Mouse (Mus musculus): Measurements from ENCODE around the gene Chrm3. TPM values are rescaled to one million over a fixed set of nuclear protein-coding genes. Genes with fewer than 3 reads are reported as not detected.

The Chrm3 gene
- polyA plus RNA-seq, 1 experiment = not detected

GRCm38 (mm10) chr13:10044084-10044483 lies 316.6 kb downstream of the Chrm3 start:
- H3K27me3 ChIP-seq (ENCODE audit: control insufficient read depth, insufficient read depth, low read length, poor library complexity, severe bottlenecking) = no peaks in the 10 kb centered on the region; the same call in 1 of the 2 replicates
- no peak for TF ChIP-seq EP300 (IDR thresholded peaks at IDR 0.05; ENCODE audit: insufficient read depth, low read depth, low read length)
- no peak for TF ChIP-seq POLR2A (IDR thresholded peaks at IDR 0.05; ENCODE audit: insufficient read depth, low read length)
- no peak for TF ChIP-seq CTCF (IDR thresholded peaks at IDR 0.05; ENCODE audit: low read depth, low read length)
- no peaks in the 10 kb centered on the region for H3K36me3 ChIP-seq (ENCODE audit: control insufficient read depth, insufficient read depth, low read length, poor library complexity, severe bottlenecking)
- no peak overlapping the region for H3K27ac ChIP-seq (ENCODE audit: insufficient read depth, low read length)
- no peak overlapping the region for H3K9ac ChIP-seq (ENCODE audit: low read depth, poor library complexity, severe bottlenecking)
- no peaks in the 10 kb centered on the region for H3K4me1 ChIP-seq (ENCODE audit: control insufficient read depth, insufficient read depth, low read length)
- H3K9me3 ChIP-seq (replicated peaks; ENCODE audit: control insufficient read depth, insufficient read depth, low read length, poor library complexity, severe bottlenecking) = no peaks in the 10 kb centered on the region
- H3K4me3 ChIP-seq (ENCODE audit: low read depth, low read length) = no peak overlapping the region

GRCm38 (mm10) chr13:10033570-10034399 lies 326.9 kb downstream of the Chrm3 start:
- TF ChIP-seq EP300 (IDR thresholded peaks at IDR 0.05; ENCODE audit: insufficient read depth, low read depth, low read length) = no peak
- TF ChIP-seq POLR2A (IDR thresholded peaks at IDR 0.05; ENCODE audit: insufficient read depth, low read length) = no peak
- TF ChIP-seq CTCF (IDR thresholded peaks at IDR 0.05; ENCODE audit: low read depth, low read length) = no peak
- Histone ChIP-seq H3K36me3 (ENCODE audit: control insufficient read depth, insufficient read depth, low read length, poor library complexity, severe bottlenecking) (no peaks in the 10 kb centered on the region), H3K9me3 (replicated peaks; ENCODE audit: control insufficient read depth, insufficient read depth, low read length, poor library complexity, severe bottlenecking) (no peaks in the 10 kb centered on the region)

GRCm38 (mm10) chr13:10031547-10031946 lies 329.1 kb downstream of the Chrm3 start:
- H3K36me3 ChIP-seq (ENCODE audit: control insufficient read depth, insufficient read depth, low read length, poor library complexity, severe bottlenecking) = no peaks in the 10 kb centered on the region
- H3K9me3 ChIP-seq (replicated peaks; ENCODE audit: control insufficient read depth, insufficient read depth, low read length, poor library complexity, severe bottlenecking) = no peaks in the 10 kb centered on the region
- H3K9ac ChIP-seq (ENCODE audit: low read depth, poor library complexity, severe bottlenecking) = no peak overlapping the region
- H3K4me1 ChIP-seq (ENCODE audit: control insufficient read depth, insufficient read depth, low read length) = no peaks in the 10 kb centered on the region
- TF ChIP-seq POLR2A (IDR thresholded peaks at IDR 0.05; ENCODE audit: insufficient read depth, low read length) = no peak
- TF ChIP-seq CTCF (IDR thresholded peaks at IDR 0.05; ENCODE audit: low read depth, low read length) = no peak
- TF ChIP-seq EP300 (IDR thresholded peaks at IDR 0.05; ENCODE audit: insufficient read depth, low read depth, low read length) = no peak
- H3K27me3 ChIP-seq (ENCODE audit: control insufficient read depth, insufficient read depth, low read length, poor library complexity, severe bottlenecking) = no peaks in the 10 kb centered on the region
- H3K27ac ChIP-seq (ENCODE audit: insufficient read depth, low read length) = no peak overlapping the region
- H3K4me3 ChIP-seq (ENCODE audit: low read depth, low read length) = no peak overlapping the region

More at GRCm38 (mm10) chr13:10033570-10034399, 326.9 kb downstream of the Chrm3 start:
- H3K27ac ChIP-seq (ENCODE audit: insufficient read depth, low read length) = no peak overlapping the region
- no peaks in the 10 kb centered on the region for H3K27me3 ChIP-seq (ENCODE audit: control insufficient read depth, insufficient read depth, low read length, poor library complexity, severe bottlenecking)
- H3K4me3 ChIP-seq (ENCODE audit: low read depth, low read length) = no peak overlapping the region
- no peaks in the 10 kb centered on the region for H3K4me1 ChIP-seq (ENCODE audit: control insufficient read depth, insufficient read depth, low read length)
- no peak overlapping the region for H3K9ac ChIP-seq (ENCODE audit: low read depth, poor library complexity, severe bottlenecking)

DNA sequence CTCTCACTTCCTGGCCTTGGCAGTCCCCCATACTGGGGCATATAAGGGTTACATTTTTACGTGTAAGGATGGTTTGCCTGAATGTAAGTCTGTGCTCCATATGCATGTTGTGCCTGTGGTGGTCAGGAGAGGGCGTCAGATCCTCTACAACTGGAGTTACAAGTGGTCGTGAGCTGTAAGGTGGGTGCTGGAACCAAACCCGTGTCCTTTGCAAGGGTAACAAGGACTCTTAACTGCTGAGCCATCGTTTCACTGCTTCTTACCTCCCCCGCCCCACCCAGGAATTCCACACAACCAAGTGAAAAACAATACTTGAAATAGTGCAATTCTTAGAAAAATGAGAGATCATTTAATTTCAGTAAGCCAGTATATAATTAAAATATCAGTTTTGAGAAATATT lies 330.7 kb downstream of the Chrm3 start:
- Histone ChIP-seq H3K4me1 (ENCODE audit: control insufficient read depth, insufficient read depth, low read length) (no peaks in the 10 kb centered on the region), H3K4me3 (ENCODE audit: low read depth, low read length) (no peak overlapping the region), H3K9ac (ENCODE audit: low read depth, poor library complexity, severe bottlenecking) (no peak overlapping the region), H3K9me3 (replicated peaks; ENCODE audit: control insufficient read depth, insufficient read depth, low read length, poor library complexity, severe bottlenecking) (no peaks in the 10 kb centered on the region), H3K27me3 (ENCODE audit: control insufficient read depth, insufficient read depth, low read length, poor library complexity, severe bottlenecking) (no peaks in the 10 kb centered on the region), H3K27ac (ENCODE audit: insufficient read depth, low read length) (no peak overlapping the region), H3K36me3 (ENCODE audit: control insufficient read depth, insufficient read depth, low read length, poor library complexity, severe bottlenecking) (no peaks in the 10 kb centered on the region)
- no peak for TF ChIP-seq POLR2A (IDR thresholded peaks at IDR 0.05; ENCODE audit: insufficient read depth, low read length)
- TF ChIP-seq EP300 (IDR thresholded peaks at IDR 0.05; ENCODE audit: insufficient read depth, low read depth, low read length) = no peak
- peak; percentile 10 for TF ChIP-seq CTCF (IDR thresholded peaks at IDR 0.05; ENCODE audit: low read depth, low read length)

DNA sequence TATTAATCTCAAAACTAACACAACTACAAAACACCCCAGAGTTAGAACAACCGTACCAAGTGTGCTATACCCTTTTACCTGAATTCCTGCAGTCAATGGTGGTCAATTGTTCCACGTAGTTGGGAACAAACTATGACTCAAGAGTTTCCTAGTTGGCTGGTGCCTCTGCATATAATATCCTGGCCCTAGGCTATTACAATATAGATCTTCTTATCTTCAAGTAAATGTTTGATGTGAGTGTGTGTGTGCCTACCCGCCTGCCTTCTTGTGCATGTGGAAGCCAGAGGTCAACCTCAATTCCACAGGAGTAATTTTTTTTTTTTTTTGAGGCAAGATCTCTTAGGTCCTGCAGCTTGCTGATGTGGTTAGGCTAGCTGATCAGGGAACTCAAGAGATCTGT lies 335.5 kb downstream of the Chrm3 start:
- H3K4me3 ChIP-seq (ENCODE audit: low read depth, low read length) = no peak overlapping the region
- H3K27me3 ChIP-seq (ENCODE audit: control insufficient read depth, insufficient read depth, low read length, poor library complexity, severe bottlenecking) = no peaks in the 10 kb centered on the region
- TF ChIP-seq EP300 (IDR thresholded peaks at IDR 0.05; ENCODE audit: insufficient read depth, low read depth, low read length) (no peak), CTCF (IDR thresholded peaks at IDR 0.05; ENCODE audit: low read depth, low read length) (no peak), POLR2A (IDR thresholded peaks at IDR 0.05; ENCODE audit: insufficient read depth, low read length) (no peak)
- no peaks in the 10 kb centered on the region for H3K9me3 ChIP-seq (replicated peaks; ENCODE audit: control insufficient read depth, insufficient read depth, low read length, poor library complexity, severe bottlenecking)
- H3K36me3 ChIP-seq (ENCODE audit: control insufficient read depth, insufficient read depth, low read length, poor library complexity, severe bottlenecking) = no peaks in the 10 kb centered on the region
- no peaks in the 10 kb centered on the region for H3K4me1 ChIP-seq (ENCODE audit: control insufficient read depth, insufficient read depth, low read length)
- no peak overlapping the region for H3K9ac ChIP-seq (ENCODE audit: low read depth, poor library complexity, severe bottlenecking)
- no peak overlapping the region for H3K27ac ChIP-seq (ENCODE audit: insufficient read depth, low read length)

DNA sequence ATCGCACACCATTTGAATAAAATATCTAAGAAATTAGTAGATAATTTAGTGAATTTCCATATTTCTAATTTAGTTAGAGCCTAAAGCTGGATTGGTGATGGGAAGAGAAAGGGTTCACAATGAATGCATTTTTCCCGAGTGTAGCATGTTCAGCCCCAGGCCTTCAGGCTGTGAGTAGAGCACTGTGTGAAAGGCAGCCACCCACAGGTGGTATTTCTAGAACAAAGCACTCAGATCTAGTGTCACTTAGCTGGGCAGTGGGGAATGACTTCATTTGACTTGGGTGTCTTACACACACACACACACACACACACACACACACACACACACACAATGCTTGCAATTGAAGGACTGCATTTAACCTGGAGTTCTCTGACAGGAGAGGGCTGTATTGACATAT lies 337.5 kb downstream of the Chrm3 start:
- Histone ChIP-seq H3K4me1 (ENCODE audit: control insufficient read depth, insufficient read depth, low read length) (no peaks in the 10 kb centered on the region), H3K9ac (ENCODE audit: low read depth, poor library complexity, severe bottlenecking) (no peak overlapping the region), H3K36me3 (ENCODE audit: control insufficient read depth, insufficient read depth, low read length, poor library complexity, severe bottlenecking) (no peaks in the 10 kb centered on the region), H3K27me3 (ENCODE audit: control insufficient read depth, insufficient read depth, low read length, poor library complexity, severe bottlenecking) (no peaks in the 10 kb centered on the region), H3K27ac (ENCODE audit: insufficient read depth, low read length) (no peak overlapping the region), H3K9me3 (replicated peaks; ENCODE audit: control insufficient read depth, insufficient read depth, low read length, poor library complexity, severe bottlenecking) (no peaks in the 10 kb centered on the region), H3K4me3 (ENCODE audit: low read depth, low read length) (no peak overlapping the region)
- no peak for TF ChIP-seq CTCF (IDR thresholded peaks at IDR 0.05; ENCODE audit: low read depth, low read length)
- no peak for TF ChIP-seq EP300 (IDR thresholded peaks at IDR 0.05; ENCODE audit: insufficient read depth, low read depth, low read length)
- TF ChIP-seq POLR2A (IDR thresholded peaks at IDR 0.05; ENCODE audit: insufficient read depth, low read length) = no peak
